Mouse (Mus musculus) layer of hippocampus, adult 2 months (tissue): ENCODE data around the gene Eif1. TPM values are rescaled to one million over a fixed set of nuclear protein-coding genes. Genes with fewer than 3 reads are reported as not detected.
"Not testable (repeated sequence)": the region's sequence is repeated elsewhere in the genome, so short reads cannot be mapped to it uniquely, and the experiment has no call there.

ENCODE experiments used
- DNase-seq, 2 experiments: peaks; one replicate each; pipeline ENCODE4 v3.0.0; 2022; ENCODE audit warnings: low spot score in 2 of 2
- H3K27ac ChIP-seq: fragments of 200-600 bp; 2 replicates; pipeline ENCODE4 v1.8.1; 2022
- H3K4me3 ChIP-seq: fragments of 200-600 bp; 2 replicates; pipeline ENCODE4 v1.8.1; 2022; ENCODE audit warnings: mild to moderate bottlenecking
- CTCF ChIP-seq: fragments of 200-600 bp; conservative IDR thresholded peaks from 2 replicates; pipeline ENCODE4 v1.8.1; 2022; ENCODE audit warnings: antibody characterized with exemption, mild to moderate bottlenecking, moderate library complexity
- total RNA-seq, 2 experiments: library from RNA; stranded (reverse); gene quantifications; 2 replicates each; pipeline ENCODE4 v1.2.3; 2021

Gene Eif1
- total RNA-seq, 2 experiments from 2014 or later: 713 to 750 TPM

DNA sequence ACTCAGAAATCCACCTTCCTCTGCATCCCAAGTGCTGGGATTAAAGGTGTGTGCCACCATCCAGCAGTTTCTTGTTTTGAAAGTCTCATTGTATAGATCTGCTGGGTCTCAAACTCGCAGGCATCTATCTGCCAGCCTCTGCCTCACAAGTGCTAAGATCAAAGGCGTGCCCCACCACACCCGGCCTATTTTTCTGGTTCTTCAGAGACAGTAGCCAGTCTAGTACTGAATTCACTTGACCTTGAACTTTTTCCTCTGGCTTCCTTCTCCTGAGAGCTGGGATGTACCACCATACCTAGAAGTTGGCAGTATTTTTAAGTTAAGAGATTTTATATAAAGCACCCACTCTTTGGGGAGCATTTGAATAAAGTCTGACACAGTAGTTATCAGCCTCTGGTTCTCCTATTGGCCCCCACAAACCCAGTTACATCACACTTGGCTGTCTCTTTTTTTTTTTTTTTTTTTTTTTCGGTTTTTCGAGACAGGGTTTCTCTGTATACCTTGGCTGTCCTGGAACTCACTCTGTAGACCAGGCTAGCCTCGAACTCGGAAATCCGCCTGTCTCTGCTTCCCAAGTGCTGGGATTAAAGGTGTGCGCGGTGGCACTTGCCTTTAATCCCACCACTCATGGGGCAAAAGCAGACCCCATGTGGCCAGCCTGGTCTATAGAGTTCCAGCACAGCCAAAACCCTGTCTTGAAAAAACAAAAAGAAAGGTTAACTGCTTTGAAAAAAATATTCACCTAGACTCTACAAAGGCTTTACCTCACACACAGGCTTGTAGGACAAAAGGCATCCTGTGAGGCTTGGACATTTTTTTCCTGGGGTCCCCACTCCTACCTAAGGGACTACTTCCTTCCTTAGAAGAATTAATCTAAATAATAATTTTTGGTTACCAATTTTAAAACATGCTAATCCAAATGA lies 895 bp upstream of the Eif1 start:
- Histone ChIP-seq H3K27ac (peak overlapping the region; percentile 97), H3K4me3 (peak overlapping the region; percentile 96)
- no peak for DNase-seq
- TF ChIP-seq CTCF: no peak

DNA sequence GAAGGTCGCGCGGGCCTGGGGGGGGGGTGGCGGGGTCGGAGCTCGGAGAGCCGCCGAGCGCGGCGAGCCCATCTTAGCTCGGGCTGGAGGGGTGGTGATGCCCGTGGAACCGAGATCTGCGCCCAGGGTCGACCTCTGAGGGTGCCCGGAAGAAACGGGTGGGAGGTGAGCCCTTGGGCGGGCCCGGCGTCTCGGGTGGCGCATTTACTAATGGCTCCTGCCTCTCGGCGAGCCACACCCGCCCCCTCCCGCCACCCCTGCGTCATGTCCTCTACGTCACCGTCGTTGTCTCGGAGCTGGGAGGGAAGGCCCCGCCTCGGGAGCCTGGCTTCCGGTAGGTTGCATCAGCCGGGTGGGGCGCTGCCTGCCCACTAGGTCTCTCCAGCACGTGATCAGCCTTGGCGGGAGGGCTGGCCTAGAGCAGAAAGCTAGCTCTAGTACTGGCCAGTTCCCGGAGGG lies 516 bp downstream of the Eif1 start:
- peak; percentile 94 to 95 for DNase-seq
- TF ChIP-seq CTCF: peak; percentile 27; the same call in 1 of the 2 replicates
- Histone ChIP-seq H3K27ac (peak overlapping the region; percentile 100), H3K4me3 (peak overlapping the region; percentile 96)

- DNase-seq: not testable (repeated sequence)
- peak overlapping the region; percentile 100 for H3K27ac ChIP-seq
- peak overlapping the region; percentile 96 for H3K4me3 ChIP-seq
Observed at GRCm38 (mm10) chr11:100320701-100321410, 1.2 kb downstream of the Eif1 start.

GRCm38 (mm10) chr11:100321479-100322305 lies 2.0 kb downstream of the Eif1 start:
- peak; percentile 48 for TF ChIP-seq CTCF

DNA sequence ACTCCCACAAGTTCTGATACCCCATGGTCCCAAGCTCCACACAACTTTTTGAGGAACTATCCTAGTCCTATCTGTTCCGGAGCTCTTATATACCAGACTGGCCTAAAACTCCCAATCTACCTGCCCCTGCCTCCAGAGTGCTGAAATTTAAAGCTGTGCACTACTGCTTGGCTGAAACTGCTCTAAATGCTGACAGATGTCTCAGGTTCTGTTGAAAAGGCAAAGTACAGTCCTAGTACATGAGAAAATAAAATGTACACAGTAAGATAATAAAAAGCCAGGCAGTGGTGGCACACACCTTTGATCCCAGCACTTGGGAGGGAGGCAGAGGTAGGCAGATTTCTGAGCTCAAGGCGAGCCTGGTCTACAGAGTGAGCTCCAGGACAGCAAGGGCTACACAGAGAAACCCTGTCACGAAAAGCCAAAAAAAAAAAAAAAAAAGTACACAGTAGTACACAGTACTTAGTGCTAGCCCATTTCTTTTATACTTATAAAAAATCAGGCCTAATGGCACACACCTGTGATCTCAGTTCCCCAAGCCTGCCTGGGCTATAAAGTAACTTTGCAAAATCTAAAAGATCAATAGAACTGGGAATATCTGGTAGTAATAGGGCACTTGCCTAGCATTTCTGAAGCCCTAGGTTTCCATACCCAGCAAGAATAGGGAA lies 3.0 kb downstream of the Eif1 start:
- DNase-seq: no peak
- H3K4me3 ChIP-seq: no peak overlapping the region
- no peak overlapping the region for H3K27ac ChIP-seq
- no peak for TF ChIP-seq CTCF

More at GRCm38 (mm10) chr11:100321479-100322305, 2.0 kb downstream of the Eif1 start:
- DNase-seq, H3K27ac ChIP-seq: not testable (repeated sequence)
- H3K4me3 ChIP-seq: peak overlapping the region; percentile 9; the same call in 1 of the 2 replicates

GRCm38 (mm10) chr11:100323578-100323977 lies 3.9 kb downstream of the Eif1 start:
- peak; percentile 89 for TF ChIP-seq CTCF
- Histone ChIP-seq H3K4me3 (no peak overlapping the region), H3K27ac (no peak overlapping the region)
- peak in 1 of 2 experiments; percentile 66 for DNase-seq

DNA sequence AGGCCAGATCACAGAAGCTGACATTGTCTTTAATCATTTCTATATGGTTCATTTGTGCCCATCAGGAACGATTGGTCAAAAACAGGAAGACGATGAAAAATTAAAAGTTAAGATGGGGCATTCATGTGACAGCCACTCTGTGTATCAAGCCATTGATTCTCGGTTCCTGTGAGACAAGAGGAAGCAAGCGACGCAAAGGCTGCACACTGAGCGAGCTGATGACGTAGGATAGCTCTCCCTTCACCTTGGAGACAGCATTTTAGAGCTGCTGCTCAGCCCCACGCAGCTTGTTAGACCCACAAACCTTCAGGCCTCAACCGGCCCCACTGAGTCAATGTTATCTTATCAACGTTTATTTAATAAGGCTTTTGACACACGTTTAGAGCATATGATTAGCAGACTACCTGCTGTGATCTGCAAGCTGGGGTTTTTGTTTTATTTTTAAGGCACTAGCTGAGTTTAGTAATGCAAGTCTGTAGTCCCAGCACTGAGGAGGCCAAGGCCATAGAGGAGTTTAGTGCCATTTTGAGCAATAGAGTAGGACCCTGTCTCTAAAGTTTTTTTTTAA lies 5.5 kb downstream of the Eif1 start:
- H3K27ac ChIP-seq: peak overlapping the region; percentile 46
- DNase-seq: no peak

DNA sequence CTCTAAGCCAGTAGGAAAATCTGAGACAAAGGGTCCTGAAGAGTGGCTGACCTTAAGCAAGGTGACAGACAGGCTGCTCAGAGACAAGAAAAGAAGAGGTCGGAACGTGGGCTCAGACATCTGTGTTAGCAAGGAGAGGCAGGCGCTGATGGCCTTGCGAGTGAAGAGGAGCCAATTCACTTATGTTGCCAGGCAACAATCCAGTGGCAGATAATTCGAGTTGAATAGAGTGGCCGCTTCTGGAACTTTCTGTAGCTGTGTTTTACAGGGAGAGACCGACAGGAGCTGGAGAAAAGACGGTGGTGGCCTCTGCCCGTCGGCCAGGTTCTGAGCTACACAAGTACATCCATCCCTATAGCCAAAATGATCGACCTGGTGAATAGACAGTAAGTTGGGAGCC lies 7.6 kb downstream of the Eif1 start:
- Histone ChIP-seq H3K4me3 (no peak overlapping the region), H3K27ac (peak overlapping the region; percentile 69; the same call in 1 of the 2 replicates)
- no peak for TF ChIP-seq CTCF
- no peak for DNase-seq

More for the DNA sequence above, 5.5 kb downstream of the Eif1 start:
- no peak overlapping the region for H3K4me3 ChIP-seq
- no peak for TF ChIP-seq CTCF

GRCm38 (mm10) chr11:100327761-100328160 lies 8.1 kb downstream of the Eif1 start:
- TF ChIP-seq CTCF: no peak
- no peak for DNase-seq
- Histone ChIP-seq H3K4me3 (no peak overlapping the region), H3K27ac (peak overlapping the region; percentile 69; the same call in 1 of the 2 replicates)

- Histone ChIP-seq H3K4me3 (no peak overlapping the region), H3K27ac (peak overlapping the region; percentile 79)
- no peak for TF ChIP-seq CTCF
- DNase-seq: no peak
Observed at GRCm38 (mm10) chr11:100330235-100330634, 10.6 kb downstream of the Eif1 start.

DNA sequence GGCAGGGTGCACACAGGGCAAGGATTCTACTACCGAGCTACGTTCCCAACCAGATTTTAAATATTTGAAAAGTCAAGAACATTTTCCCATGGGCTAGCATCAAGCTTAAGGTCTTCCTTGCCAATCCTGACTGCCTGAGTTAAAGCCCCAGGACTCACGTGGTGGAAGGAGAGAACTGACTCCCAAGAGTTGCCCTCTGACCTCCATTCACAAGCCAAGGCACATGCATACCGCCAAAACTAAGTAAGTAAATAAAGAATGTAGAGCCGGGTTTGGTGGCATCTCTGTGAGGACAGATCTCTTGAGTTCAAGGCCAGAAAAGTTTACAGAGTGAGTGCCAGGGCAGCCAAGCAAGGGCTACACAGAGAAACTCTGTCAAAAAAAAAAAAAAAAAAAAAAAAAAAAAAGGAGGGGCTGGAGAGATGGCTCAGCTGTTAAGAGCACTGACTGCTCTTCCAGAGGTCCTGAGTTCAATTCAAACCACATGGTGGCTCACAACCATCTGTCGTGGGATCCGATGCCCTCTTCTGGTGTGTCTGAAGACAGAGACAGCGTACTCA lies 11.2 kb downstream of the Eif1 start:
- H3K27ac ChIP-seq: peak overlapping the region; percentile 79
- not testable (repeated sequence) for H3K4me3 ChIP-seq, DNase-seq
